Mouse (Mus musculus): Measurements from ENCODE around the gene 2310022A10Rik.

The 2310022A10Rik gene

DNA sequence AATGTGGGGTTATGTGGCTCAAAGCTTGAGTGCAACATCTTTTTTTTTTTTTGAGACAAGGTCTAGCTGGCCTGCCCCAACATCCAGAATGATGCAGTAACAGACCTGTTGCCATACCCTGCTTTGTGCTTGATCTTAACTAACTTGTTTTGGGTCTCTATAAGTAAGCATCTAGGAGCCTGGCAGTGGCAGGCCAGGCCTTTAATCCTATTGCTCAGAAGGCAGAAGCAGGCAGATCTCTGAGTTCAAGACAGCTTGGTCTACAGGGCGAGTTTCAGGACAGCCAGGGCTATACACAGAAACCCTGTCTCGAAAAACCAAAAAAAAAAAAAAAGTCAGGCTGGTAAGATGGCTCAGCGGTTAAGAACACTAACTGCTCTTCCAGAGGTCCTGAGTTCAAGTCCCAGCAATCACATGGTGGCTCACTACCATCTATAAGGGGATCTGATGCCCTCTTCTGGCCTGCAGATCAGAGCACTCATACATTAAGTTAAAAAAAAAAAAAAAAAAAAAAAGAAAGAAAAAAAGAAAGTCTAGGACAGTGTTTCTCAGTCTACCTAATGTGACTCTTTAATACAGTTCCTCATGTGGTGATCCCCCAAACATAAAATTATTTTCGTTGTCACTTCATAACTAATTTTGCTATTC lies 37.7 kb downstream of the 2310022A10Rik start:
- DNase-seq (ENCODE audit: low spot score in 2 of 2), result no peak

DNA sequence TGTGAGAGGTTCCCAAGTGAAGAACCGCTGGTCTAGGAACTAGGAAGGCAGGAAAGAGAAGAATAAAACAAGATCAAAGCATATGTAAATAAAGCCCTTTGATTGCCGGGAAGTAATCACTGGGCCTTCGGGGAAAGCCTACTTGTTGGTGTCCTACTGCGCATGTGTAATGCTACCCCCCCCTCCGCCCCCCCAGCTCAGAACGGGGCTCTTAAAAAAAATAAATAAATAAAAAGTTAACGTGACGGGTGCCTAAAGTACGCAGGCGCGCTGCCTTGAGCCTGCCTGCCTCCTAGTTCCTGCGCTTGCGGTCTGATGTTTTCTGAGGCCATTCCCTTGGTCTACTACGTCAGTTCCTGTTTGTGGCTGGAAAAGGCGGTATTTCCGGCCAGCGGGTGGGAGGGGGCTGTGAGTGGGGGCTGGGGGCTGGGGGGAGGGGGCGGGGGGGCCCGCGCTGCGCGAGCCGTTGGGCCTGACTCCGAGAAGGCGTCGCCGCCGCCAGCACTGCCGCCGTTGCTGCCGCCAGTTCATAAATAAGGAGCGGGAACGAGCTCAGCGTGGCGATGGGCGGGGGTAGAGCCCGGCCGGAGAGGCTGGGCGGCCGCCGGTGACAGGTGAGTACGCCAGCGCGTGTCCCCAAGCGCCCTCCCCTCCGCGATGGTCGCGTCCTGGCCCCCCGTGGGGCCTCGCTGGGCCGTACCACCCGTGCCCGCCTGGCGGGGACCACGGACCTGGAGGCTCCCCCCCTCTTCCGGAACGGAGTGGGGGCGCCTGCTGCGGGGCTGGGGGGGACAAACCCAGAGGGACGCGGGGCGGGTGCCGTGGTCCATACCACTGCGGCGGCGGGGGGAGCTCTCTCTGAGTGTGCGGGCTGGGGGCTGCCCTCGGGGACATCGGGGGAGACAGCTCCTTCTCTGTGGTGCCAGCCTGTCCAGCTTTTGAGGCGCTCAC lies 38.5 kb downstream of the 2310022A10Rik start, which contains the start of gene Akt2:
TSS of gene Akt2 (plus strand) at position 287 of the 951 bp plus-strand sequence.
- DNase-seq (ENCODE audit: low spot score in 2 of 2), result peak; percentile 78 to 90

DNA sequence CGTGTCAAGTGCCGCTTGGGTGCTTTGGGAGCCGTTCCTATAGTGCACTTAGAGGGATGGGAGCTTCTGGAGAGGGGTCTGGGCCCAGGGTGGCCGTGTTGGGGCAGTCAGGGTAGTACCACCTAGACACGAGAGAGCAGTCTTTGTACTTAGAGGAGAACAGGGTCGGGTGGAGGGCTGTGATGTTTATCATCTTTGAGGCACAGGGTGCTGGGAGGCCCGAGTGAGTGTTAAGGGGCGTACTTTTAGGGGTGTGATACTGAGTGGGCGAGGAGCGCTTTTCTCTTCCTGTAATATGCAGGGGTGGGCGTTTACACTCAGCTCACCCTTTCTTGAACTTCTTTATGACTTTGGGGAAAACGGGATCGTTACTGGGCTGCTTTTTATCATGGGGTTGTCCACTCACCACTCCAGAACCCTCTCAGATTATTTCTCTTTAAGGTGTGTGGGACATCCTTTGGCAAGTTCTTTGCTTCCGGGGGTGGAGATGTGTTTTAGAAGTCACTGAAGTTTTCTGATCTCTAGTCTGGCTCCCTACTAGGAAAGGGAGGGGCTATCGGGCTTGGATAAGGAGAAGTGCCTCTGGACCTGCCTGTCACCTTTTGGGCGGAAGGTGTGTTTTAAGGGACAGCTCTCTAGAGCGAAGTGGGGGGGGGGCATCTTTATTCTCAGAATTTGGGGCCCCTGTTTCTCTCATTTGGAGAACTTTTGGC lies 39.3 kb downstream of the 2310022A10Rik start:
- DNase-seq (ENCODE audit: low spot score in 2 of 2), result peak; percentile 35 to 36

DNA sequence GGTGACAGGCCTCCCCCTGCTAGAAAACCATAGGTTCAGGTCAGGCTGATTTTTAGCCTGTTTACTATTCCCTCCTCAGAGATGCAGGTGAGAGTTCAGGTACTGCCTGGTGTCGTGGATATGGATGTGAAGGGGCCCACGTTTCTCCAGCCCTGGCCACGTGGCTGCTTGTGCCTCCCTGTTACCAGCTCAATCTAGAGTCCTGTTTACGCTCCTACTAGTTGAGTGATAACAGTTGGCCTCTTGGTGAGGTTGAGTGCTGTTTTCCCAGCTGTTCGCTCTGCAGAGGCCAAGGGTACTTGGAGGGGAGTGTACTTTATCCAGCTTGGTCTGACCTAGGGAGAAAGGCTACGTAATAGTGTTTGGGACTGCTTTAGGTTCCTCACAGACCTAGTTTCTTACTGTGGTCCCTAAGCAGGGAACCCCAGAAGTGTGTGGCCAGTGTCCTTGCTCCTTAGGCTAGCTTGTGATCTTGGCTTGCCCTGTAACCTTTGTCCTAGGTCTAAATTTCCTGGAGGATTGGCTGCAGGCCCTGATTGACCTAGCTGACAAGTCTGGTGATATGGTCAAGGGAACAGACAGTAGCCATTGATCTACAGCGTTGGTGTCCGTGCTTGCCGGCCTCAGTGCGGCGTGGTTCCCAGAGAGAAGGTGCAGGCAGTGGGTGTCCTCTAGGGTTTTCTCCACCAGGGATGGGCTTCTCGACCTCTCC lies 40.1 kb downstream of the 2310022A10Rik start:
- no peak for DNase-seq (ENCODE audit: low spot score in 2 of 2)

DNA sequence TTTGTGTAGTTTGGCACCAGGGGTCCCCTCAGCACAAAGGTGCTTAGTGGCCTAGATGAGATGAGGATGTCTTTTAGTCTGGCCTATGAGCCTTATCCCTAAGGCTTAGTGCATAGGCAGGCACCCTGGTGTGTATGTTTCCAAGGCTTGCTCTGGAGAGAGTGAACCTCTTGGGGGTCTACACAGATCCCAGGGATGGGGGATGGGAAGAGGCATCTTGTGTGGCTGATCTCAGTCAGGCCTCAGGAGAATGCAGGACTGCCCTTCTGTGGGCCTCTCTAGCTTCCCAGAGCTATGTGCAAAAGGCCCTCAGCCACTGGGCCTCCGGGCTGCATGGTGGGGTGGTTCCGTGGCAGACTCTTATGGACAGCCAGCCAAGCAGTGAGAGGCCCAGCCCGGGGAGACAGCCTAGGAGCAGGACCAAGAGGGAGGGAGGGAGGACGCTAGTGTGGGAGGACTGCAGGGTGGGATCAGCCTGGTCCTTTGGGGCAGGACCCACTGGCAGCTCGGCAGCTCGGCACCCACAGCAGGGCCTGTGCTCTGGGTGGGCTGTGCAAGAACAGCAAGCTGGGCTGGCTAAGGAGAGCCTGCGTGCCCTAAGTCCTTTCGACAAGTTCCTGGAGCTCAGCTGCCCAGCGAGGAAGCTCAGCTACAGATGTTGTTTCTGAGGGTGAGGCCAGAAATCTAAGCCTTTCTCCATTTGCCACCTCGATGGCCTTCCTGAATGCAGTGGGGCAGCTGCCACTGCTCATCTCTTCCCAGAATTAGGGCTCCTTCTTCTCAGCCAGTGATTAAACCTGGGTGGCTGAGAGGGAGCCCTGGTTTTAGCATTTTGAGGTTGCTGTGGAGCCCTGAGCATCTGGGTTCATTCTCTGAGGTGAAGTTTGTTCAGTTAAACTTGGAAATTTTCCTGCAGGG lies 43.8 kb downstream of the 2310022A10Rik start:
- peak in 1 of 2 experiments; percentile 56 for DNase-seq (ENCODE audit: low spot score in 2 of 2)

DNA sequence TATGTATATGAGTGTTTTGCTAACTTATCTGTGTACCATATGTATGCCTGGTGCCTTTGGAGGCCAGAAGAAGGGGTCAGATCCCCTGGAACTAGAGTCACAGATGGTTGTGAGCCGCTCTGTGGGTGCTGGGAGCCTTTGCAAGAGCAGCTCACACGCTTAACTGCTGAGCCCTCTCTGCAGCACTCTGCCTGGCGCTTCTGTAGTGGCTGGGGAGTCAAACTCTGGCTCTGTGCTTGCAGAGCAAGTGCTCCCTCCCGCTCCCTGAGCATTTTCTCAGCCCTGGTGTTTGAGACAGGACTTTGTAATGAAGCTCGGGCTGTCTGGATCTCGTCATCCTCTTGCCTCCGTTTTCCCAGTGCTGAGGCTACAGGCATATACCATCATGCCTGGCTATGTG lies 45.0 kb downstream of the 2310022A10Rik start:
- no peak for DNase-seq (ENCODE audit: low spot score in 2 of 2)

DNA sequence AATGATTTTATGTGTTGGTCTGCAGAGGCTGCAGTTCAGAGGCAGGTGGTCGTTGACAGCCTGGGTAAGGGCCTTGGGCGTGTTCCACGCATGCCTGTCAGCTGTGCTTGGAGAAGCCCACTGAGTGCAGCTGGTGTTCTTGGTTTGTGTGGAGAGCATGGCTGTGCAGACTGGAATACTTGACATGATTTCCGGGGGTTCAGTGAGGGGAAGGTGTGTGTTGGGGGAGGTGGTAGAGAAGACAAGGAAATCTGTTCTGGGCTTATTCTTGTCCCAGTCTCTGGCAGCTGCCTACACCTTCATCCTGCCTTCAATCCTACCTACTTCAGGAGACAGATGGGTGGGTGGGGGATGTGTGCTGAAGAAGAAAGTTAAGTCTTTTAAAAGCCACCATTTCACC lies 48.6 kb downstream of the 2310022A10Rik start:
- DNase-seq (ENCODE audit: low spot score in 2 of 2), result no peak

DNA sequence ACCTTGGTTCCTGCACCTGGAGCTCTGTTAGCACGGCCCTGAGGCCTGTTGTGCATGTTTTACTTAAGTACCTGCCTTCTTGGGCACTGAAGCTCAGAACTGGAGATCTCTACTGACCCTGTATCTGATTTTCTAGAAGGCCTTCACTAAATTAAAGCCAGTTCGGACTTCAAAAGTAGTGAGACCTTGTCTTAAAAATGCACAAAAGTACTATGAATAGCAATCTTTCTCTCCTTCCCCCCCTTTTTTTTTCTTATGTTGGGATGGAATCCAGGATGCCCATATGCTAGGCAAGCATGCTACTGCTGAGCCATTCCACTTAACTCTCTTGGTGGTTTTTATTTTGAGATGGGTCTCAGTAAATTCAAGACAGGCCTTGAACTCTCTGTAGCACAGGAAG lies 49.1 kb downstream of the 2310022A10Rik start:
- no peak for DNase-seq (ENCODE audit: low spot score in 2 of 2)

DNA sequence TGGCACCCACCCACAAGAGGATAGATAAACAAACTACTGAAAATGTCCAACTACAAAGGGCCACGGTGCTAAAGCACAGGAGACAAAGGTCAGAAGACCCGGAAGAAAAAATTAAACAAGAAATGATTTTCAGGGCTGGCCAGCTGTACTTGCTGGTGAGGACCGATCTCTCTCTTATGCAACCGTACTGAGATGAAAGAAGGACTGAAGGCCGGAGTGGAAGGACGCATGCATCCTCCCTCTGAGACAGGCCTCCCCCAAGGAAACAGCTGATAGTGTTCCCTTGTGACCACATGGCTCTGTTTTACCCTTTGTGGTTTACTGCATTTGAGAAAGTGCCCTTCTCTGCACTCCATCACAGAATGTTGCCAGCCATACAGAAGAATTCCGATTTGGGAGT lies 49.8 kb downstream of the 2310022A10Rik start:
- no peak for DNase-seq (ENCODE audit: low spot score in 2 of 2)

DNA sequence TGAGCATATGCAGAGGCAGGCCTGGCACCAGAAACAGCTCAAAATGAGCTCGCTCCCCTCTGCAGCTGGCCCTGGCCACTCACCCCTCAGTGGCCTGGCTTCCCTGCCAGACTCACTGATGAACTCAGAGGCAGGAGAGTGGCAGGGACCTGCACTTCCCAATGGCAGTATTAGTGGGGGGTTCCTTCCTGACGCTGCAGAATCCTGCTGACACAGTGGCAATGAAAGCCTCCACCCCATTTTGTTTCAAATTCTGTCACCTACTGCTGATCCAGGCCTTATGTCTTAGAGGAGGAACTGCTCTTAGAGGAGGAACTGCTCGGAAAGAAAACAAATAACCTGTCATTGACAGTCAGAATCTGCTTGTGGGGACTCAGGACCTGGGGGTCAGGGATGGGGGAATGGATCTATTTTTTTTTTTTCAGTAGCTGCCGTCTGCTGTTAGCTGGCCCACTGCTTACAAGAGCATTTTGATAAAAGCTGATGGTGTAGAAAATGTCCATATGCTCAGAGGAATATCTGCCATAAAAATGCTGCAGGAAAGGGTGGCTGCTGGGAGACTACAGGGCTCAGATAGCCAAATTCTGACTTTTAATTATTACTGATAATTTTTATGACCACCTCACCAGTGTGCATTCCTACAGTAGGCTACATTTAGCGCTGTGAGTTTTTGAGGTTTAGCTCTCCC lies 51.8 kb downstream of the 2310022A10Rik start:
- DNase-seq (ENCODE audit: low spot score in 2 of 2), result no peak

DNA sequence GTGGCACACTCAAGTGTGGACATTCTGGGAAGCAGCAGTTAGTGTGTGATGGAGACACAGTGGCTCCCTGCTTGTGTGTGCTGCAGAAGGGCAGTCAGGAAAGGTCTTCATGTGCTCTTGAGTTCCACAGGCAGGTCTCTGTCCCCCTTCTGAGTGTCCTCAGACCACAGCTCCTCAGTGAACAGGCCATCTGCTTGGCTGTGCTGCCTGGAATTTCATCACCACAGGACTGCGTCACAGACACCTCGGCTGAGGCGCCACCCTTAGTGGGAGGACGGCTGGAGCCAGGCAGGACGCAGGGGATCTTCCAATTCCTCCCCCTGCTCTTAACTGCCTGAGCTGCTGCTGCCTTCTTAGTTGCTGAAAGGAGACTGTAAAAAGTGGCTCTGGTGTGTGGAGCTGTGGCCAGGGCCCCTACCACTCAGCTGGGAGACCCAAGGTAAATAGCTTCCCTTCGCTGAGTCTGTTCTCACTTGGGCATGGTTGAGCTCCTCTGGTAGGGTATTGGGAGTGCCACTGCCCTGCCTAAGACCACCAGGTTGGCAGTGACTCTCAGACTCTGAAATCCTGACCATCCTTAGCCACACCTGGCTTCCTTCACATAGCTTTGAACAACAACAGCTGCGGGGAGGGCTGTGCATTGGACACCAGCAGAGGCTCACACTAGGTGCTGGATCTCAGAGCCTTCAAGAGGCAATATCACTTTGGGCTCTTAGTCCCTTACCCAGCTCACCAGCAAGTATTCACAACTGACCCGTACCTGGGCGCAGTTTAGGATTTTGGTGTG lies 52.7 kb downstream of the 2310022A10Rik start:
- peak; percentile 39 to 78 for DNase-seq (ENCODE audit: low spot score in 2 of 2)

DNA sequence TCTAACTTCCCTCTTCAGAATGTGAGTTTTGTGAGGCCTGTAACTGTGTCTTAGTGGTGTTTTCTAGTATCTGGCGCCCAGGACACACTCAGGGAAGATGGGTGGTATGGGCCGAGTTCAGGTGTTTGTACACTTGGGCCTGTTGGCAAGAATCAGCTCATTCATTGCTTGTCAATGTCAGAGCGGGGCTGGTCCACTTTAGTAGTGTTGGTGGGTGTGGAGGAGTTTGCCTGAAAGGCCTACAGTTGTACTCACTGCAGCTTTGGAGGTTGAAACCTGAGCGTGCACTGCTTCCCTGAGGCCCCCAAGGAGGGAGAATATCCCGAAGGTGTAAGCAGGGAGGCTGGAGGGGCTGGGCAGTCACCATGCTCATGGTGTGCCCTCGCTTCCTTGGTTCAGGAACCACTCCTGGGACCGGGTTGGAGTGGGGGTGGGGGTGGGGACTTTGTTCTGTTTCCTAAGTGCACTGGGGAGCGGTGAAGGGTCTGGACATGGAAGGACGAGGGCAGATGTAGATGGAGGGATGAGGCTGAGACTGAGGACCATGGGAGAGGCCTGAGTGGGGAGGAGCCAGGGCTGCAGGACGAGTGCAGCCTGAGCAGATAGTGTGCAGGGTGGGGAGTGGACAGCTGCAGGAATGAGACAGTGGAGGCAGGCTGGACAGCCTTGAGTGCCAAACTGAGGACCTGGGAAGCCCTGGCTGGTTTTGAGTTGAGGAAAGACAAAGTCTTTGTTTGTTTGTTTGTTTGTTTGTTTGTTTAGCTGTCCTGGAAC lies 53.6 kb downstream of the 2310022A10Rik start:
- DNase-seq (ENCODE audit: low spot score in 2 of 2), result no peak

DNA sequence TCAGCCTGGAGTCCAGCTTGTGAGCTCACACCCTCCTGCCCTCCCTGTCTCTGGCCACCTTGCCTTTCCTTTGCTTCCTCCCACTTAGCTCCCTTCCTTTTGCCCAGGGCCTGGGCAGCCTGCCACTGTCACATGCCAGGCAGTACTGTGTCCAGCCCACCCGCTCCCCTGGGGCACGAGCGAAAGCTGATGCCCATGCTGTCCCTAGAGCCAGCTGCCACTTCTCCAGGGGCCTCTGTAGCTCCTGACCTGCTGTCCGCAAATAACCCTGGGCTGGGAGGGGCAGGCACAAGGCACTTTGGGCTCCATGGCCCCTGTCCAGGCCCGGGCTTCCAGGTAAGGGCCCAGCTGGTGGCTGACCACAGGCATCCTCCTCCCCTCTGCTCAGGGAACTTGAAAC lies 54.5 kb downstream of the 2310022A10Rik start:
- DNase-seq (ENCODE audit: low spot score in 2 of 2), result peak in 1 of 2 experiments; percentile 65

DNA sequence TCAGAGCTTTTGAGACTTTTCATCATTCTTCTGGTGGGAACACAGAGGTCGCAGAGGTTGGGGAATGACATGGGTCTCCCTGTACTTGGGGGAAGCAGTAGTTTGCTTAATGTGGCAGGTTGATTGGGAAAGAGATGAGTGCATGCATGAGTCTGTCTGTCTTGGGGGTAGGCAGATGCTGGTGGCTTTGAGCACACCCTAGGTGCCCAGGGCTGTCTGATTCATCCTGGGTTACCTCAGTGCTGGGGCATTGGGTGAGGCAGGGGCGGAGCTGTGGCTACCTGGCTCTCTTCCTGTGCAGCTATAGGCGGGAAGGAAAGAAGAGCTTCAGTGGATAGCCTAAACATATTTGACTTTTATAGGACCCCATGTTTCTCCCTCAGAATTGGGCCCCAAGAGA lies 55.1 kb downstream of the 2310022A10Rik start:
- no peak for DNase-seq (ENCODE audit: low spot score in 2 of 2)

DNA sequence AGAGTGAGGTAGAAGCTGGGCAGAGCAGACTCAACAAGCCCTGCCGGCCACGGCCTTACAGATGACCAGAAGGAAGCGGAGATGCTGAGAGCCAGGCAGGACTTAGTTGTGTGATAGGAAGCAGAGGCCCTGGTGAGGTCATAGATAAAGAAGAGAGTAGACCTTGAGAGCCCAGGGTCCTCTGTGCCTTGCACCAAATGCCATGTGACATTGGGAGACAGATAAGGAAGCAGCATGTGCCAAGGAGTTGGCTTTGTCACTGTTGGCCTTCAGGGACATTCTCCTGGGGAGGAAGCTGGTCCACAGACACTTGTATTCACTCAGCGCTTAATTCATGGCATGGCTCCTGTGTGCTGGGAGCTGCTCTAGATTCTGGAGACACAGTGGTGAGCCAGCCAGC lies 56.3 kb downstream of the 2310022A10Rik start:
- DNase-seq (ENCODE audit: low spot score in 2 of 2), result no peak

DNA sequence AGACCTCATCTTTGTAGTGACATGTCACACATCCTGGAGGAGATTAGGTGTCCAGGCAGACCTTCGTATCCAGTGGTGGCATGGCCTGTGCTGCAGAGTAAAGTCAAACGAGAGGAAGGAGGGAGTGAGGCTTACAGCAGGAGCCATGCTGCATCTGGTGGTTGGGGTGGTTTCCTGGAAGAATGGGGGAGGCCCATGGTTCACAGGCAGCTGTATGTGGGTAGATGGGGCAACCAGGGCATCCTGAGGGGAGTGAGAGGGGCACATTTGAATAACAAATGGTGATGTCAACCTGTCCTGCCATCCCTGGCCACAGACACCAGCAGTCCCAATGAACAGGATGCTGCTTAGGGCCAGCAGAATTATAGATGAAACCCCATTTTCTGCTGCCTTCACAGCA lies 56.7 kb downstream of the 2310022A10Rik start:
- DNase-seq (ENCODE audit: low spot score in 2 of 2), result no peak

DNA sequence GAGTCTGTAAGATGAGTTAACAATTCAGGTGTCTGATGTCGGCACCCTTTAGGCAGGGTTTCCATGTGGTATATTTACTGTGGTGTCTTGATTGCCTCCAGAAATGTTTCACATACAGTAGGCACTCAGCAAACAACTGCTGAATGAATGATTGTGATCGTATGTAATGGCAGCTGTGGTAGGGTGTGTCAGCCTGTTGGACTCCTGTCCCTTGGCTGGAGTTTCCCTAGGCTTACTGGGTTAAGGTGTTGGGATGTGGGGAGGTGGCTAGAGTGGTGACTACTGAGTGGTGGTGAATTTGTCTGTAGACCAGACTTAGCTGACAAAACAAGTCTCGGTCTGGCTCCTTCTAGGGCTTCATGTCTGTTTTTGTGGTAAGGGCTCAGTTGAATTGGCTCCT lies 57.3 kb downstream of the 2310022A10Rik start:
- no peak for DNase-seq (ENCODE audit: low spot score in 2 of 2)

DNA sequence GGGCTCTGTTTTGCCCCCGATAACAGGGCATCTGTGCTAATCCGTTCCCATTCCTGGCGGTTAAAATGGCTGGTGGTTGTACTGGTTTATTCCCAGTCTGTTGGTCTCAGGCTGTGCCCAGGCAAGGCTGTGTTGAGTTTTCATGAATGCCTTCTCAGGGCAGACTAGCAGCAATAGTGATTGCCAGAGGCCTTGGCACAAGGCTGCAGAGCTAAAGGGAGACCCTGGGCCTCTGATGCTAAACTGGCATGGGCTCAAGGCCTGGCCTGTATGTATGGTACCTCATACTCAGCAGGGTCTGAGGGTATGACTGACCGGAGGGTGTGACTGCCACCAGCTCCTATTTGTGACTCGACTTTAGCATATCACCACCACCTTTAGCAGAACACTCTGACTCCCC lies 57.8 kb downstream of the 2310022A10Rik start:
- DNase-seq (ENCODE audit: low spot score in 2 of 2), result no peak

Data from urinary bladder, postnatal 36 days (tissue).